In the genomic region with DNA sequence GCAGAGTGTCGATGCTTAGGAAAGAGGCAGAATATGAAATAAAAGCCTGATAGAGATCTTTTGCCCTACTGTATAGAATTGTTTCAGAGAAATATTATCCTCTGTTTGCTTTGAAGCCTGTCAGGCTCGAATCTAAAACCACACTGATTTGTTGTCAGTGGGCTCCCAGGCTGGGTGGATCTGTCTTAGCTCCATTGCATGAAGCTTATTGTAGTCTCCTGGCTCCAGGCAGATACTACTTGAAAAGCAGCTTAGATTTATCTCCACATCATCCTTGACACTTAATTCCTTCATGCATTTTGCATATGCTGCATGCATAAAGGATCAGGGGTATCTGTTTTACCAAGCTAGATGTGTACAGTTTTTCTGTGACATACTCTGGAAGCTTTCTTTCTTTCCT, we compare ENCODE assay signal across 21 mouse cellular contexts.
DNase-seq lines count a peak whose midpoint lies in the region; ATAC-seq and TF ChIP-seq lines count a peak whose summit lies in the region.
"Had no signal": no experiment of that assay in that cellular context is flagged by ENCODE, and none has a peak within 500 bp of the region (broad histone marks: within the 10 kb centered on the region; RNA-seq: fewer than 3 reads in every experiment).

No protein-coding gene starts in this region.

- intact Hi-C loops in left cerebral cortex, adult 2 months (cut with DNase I): no loop called here

- H3K9ac ChIP-seq in forebrain, embryonic 15.5 days (replicated peaks): no peak overlapping the region
- H3K9ac ChIP-seq in forebrain, embryonic 11.5 days (ENCODE audit: low read length): no peak overlapping the region
- no peak overlapping the region for H3K9ac ChIP-seq in midbrain, embryonic 14.5 days (replicated peaks; ENCODE audit: low read length)
- H3K9ac ChIP-seq: embryonic facial prominence, embryonic 13.5 days; heart, embryonic 13.5 days; hindbrain, embryonic 12.5 days had no signal

- no peak for TF ChIP-seq POLR2A in brain, embryonic 14.5 days (IDR thresholded peaks at IDR 0.05; ENCODE audit: borderline replicate concordance, extremely low read depth, insufficient read depth, insufficient read length, poor library complexity, severe bottlenecking)

- H3K36me3 ChIP-seq in forebrain, embryonic 15.5 days: no peaks in the 10 kb centered on the region
- no peaks in the 10 kb centered on the region for H3K36me3 ChIP-seq in forebrain, embryonic 11.5 days (ENCODE audit: control insufficient read depth, insufficient read depth, low read length)
- H3K36me3 ChIP-seq in midbrain, embryonic 14.5 days (ENCODE audit: control insufficient read depth, insufficient read depth, low read length): no peaks in the 10 kb centered on the region
- H3K36me3 ChIP-seq: embryonic facial prominence, embryonic 13.5 days; heart, embryonic 13.5 days; hindbrain, embryonic 12.5 days had no signal

- no peak for TF ChIP-seq CTCF in left cerebral cortex, adult 2 months (IDR thresholded peaks at IDR 0.05)
- TF ChIP-seq CTCF in brain, embryonic 14.5 days (IDR thresholded peaks at IDR 0.05; ENCODE audit: borderline replicate concordance, extremely low read depth, insufficient read depth, insufficient read length): no peak

- DNase-seq in forebrain, embryonic 11.5 days (ENCODE audit: low spot score): no peak
- no peak for DNase-seq in left cerebral cortex, adult 2 months (ENCODE audit: extremely low spot score in 1 of 2, low spot score in 2 of 2)
- DNase-seq in left cerebral cortex, adult 18-20 months (ENCODE audit: low spot score in 2 of 2): no peak
- DNase-seq in brain, embryonic 14.5 days (ENCODE audit: low read depth): peak; percentile 57
- DNase-seq in midbrain, embryonic 14.5 days: peak; percentile 53
- no peak for DNase-seq in heart, adult 9 months (ENCODE audit: low spot score in 2 of 2)
- no peak for DNase-seq in cerebellum, adult 9-11 months
- DNase-seq: adrenal gland, postnatal 25 days; cerebellum, adult 2 months; cerebellum, postnatal 14 days; gastrocnemius, postnatal 25 days; heart, postnatal 36 days; kidney, adult 11 months had no signal

- H3K4me3 ChIP-seq in forebrain, embryonic 15.5 days: no peak overlapping the region
- H3K4me3 ChIP-seq in forebrain, embryonic 11.5 days (ENCODE audit: low read depth, low read length): no peak overlapping the region
- H3K4me3 ChIP-seq in left cerebral cortex, adult 2 months: no peak overlapping the region
- no peak overlapping the region for H3K4me3 ChIP-seq in midbrain, embryonic 14.5 days (replicated peaks; ENCODE audit: low read depth, low read length)
- H3K4me3 ChIP-seq: embryonic facial prominence, embryonic 13.5 days; heart, embryonic 13.5 days; hindbrain, embryonic 12.5 days had no signal

- H3K9me3 ChIP-seq in forebrain, embryonic 15.5 days: no peaks in the 10 kb centered on the region
- no peaks in the 10 kb centered on the region for H3K9me3 ChIP-seq in forebrain, embryonic 11.5 days (ENCODE audit: control insufficient read depth, low read length)
- H3K9me3 ChIP-seq in midbrain, embryonic 14.5 days (ENCODE audit: control insufficient read depth, low read length): no peaks in the 10 kb centered on the region
- H3K9me3 ChIP-seq: embryonic facial prominence, embryonic 13.5 days; heart, embryonic 13.5 days; hindbrain, embryonic 12.5 days had no signal

- 68% methylated on average over 2 of the region's 2 CpGs for WGBS in forebrain, embryonic 15.5 days
- WGBS in forebrain, embryonic 11.5 days: 73% methylated on average over 2 of the region's 2 CpGs
- 53% methylated on average over 2 of the region's 2 CpGs for WGBS in midbrain, embryonic 14.5 days

- no peak overlapping the region for H3K4me2 ChIP-seq in forebrain, embryonic 15.5 days (replicated peaks)
- H3K4me2 ChIP-seq in forebrain, embryonic 11.5 days (ENCODE audit: low read depth, low read length, severe bottlenecking): no peak overlapping the region
- H3K4me2 ChIP-seq in midbrain, embryonic 14.5 days (ENCODE audit: low read length): no peak overlapping the region
- H3K4me2 ChIP-seq: embryonic facial prominence, embryonic 13.5 days; heart, embryonic 13.5 days; hindbrain, embryonic 12.5 days had no signal

- ATAC-seq in forebrain, embryonic 15.5 days (replicated peaks): no peak
- ATAC-seq in forebrain, embryonic 11.5 days (replicated peaks; ENCODE audit: low FRiP score): no peak
- no peak for ATAC-seq in midbrain, embryonic 14.5 days (ENCODE audit: low FRiP score, low TSS enrichment)
- ATAC-seq: activated CD4-positive, CD25-positive, alpha-beta regulatory T cell, adult 4 months; hindbrain, postnatal 0 days; Patski had no signal

- no peaks in the 10 kb centered on the region for H3K27me3 ChIP-seq in forebrain, embryonic 15.5 days
- H3K27me3 ChIP-seq in forebrain, embryonic 11.5 days (ENCODE audit: control insufficient read depth, insufficient read depth, low read length): no peaks in the 10 kb centered on the region
- no peaks in the 10 kb centered on the region for H3K27me3 ChIP-seq in midbrain, embryonic 14.5 days (ENCODE audit: control insufficient read depth, insufficient read depth, low read length)
- H3K27me3 ChIP-seq: CH12.LX; embryonic facial prominence, embryonic 13.5 days; heart, embryonic 13.5 days; hindbrain, embryonic 12.5 days had no signal

- H3K27ac ChIP-seq in forebrain, embryonic 15.5 days (replicated peaks): 0 out of 2 replicates have a peak overlapping the region, but pooled peaks have one; percentile 1
- no peak overlapping the region for H3K27ac ChIP-seq in forebrain, embryonic 11.5 days (ENCODE audit: low read depth, low read length)
- H3K27ac ChIP-seq in left cerebral cortex, adult 2 months: peak overlapping the region; percentile 60
- H3K27ac ChIP-seq in midbrain, embryonic 14.5 days (replicated peaks; ENCODE audit: low read depth, low read length): peak overlapping the region; percentile 28
- H3K27ac ChIP-seq: embryonic facial prominence, embryonic 13.5 days; heart, embryonic 13.5 days; hindbrain, embryonic 12.5 days; hindbrain, postnatal 0 days had no signal

- H3K4me1 ChIP-seq in forebrain, embryonic 15.5 days: no peaks in the 10 kb centered on the region
- H3K4me1 ChIP-seq in forebrain, embryonic 11.5 days (replicated peaks; ENCODE audit: control insufficient read depth, insufficient read depth, low read length): no peaks in the 10 kb centered on the region
- no peaks in the 10 kb centered on the region for H3K4me1 ChIP-seq in midbrain, embryonic 14.5 days (ENCODE audit: control insufficient read depth, insufficient read depth, low read length)
- H3K4me1 ChIP-seq: heart, embryonic 13.5 days; hindbrain, embryonic 12.5 days had no signal

Comparison
In these comparisons a context has a peak if more than half of its experiments do, and no peak if none do; other contexts are left out.
1. DNase-seq: peak in brain, embryonic 14.5 days (single experiment) and midbrain, embryonic 14.5 days (single experiment); none in forebrain, embryonic 11.5 days (single experiment), left cerebral cortex, adult 2 months (0 of 2), left cerebral cortex, adult 18-20 months (0 of 2), heart, adult 9 months (0 of 2) and cerebellum, adult 9-11 months (single experiment).